Mouse (Mus musculus) spleen, adult 2 months (tissue): ENCODE measurements around the gene Lmf2.

Source experiments
- CTCF ChIP-seq: fragments of 200-500 bp; IDR thresholded peaks from 2 replicates; pipeline ENCODE4 v1.5.1; 2011; ENCODE audit warnings: mild to moderate bottlenecking, inconsistent platforms; ENCODE audit not compliant: insufficient read depth, insufficient read length, insufficient replicate concordance; ENCODE audit errors: extremely low read depth
- POLR2A ChIP-seq: fragments of 200-500 bp; IDR thresholded peaks from 2 replicates; pipeline ENCODE4 v1.6.1; 2011; ENCODE audit warnings: low read depth, low read length, inconsistent platforms

GRCm38 (mm10) chr15:89358784-89359183 is 3.3 kb upstream of the Lmf2 start:
- TF ChIP-seq CTCF = no peak
- TF ChIP-seq POLR2A = no peak
